Mouse (Mus musculus): ENCODE data around the gene Ttc7b. TPM values are rescaled to one million over a fixed set of nuclear protein-coding genes. Genes with fewer than 3 reads are reported as not detected.

The Ttc7b gene
- polyA plus RNA-seq, 1 experiment from 2014 or later = 8.5 TPM

DNA sequence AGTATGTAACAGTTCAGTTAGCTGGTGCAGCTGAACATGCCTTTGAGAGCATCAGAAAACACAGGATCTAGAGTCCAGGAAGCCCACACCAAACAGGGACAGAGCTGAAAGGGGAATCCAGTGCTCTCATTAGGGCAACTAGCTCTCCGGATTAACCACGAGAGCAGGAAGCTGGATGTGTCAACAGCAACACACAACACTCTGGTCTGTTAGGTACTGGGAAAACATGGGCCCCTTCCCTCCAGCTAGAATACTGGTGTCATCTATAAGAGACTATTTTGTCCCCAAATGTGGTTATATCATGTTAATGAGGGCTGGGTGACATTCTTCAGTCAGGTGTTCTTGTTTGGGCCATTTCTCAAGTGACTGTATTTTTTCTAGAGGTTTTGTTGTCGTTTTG is 21.4 kb upstream of the Ttc7b start:
- ATAC-seq (ENCODE audit: low FRiP score, low TSS enrichment) = no peak
- no peak for DNase-seq
- Histone ChIP-seq H3K9me3 (ENCODE audit: control insufficient read depth, low read length) (no peaks in the 10 kb centered on the region), H3K9ac (replicated peaks; ENCODE audit: low read length) (no peak overlapping the region), H3K4me1 (ENCODE audit: control insufficient read depth, insufficient read depth, low read length) (no peaks in the 10 kb centered on the region), H3K36me3 (ENCODE audit: control insufficient read depth, insufficient read depth, low read length) (no peaks in the 10 kb centered on the region), H3K27me3 (ENCODE audit: control insufficient read depth, insufficient read depth, low read length) (no peaks in the 10 kb centered on the region), H3K4me2 (ENCODE audit: low read length) (no peak overlapping the region), H3K27ac (replicated peaks; ENCODE audit: low read depth, low read length) (no peak overlapping the region), H3K4me3 (replicated peaks; ENCODE audit: low read depth, low read length) (no peak overlapping the region)
- WGBS = 55% methylated on average over 3 of the region's 3 CpGs

DNA sequence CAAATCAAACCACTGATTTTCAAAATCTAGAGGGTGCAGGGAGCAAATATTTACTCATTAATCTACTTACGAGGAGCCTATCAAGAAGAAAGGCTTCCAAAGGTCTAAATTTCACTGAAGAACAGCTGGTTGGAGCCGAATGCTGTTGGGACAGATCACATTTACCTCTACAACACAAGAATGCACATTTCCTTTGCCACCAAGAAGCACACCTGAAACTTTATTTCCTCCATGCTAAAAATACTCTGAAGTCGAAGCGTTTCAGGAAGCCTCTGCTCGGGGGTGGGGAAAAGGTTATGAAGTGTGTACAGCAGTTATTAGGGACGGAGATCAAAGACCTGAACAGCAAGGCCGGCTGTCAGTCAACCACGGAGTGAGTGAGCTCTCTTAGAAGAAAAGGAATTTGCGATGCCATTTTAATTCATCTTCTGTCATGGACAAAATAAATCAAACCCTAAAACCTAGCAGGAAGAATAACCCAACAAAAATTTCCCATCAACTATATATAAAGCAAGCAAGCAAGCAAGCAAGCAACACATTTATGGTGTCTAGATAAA is 18.6 kb upstream of the Ttc7b start:
- no peak overlapping the region for H3K4me3 ChIP-seq (replicated peaks; ENCODE audit: low read depth, low read length)
- H3K9me3 ChIP-seq (ENCODE audit: control insufficient read depth, low read length) = no peaks in the 10 kb centered on the region
- no peaks in the 10 kb centered on the region for H3K36me3 ChIP-seq (ENCODE audit: control insufficient read depth, insufficient read depth, low read length)
- no peak for DNase-seq
- ATAC-seq (ENCODE audit: low FRiP score, low TSS enrichment) = no peak
- no peaks in the 10 kb centered on the region for H3K4me1 ChIP-seq (ENCODE audit: control insufficient read depth, insufficient read depth, low read length)
- H3K4me2 ChIP-seq (ENCODE audit: low read length) = no peak overlapping the region
- no peak overlapping the region for H3K9ac ChIP-seq (replicated peaks; ENCODE audit: low read length)
- 62% methylated on average over 9 of the region's 9 CpGs for WGBS
- no peaks in the 10 kb centered on the region for H3K27me3 ChIP-seq (ENCODE audit: control insufficient read depth, insufficient read depth, low read length)
- no peak overlapping the region for H3K27ac ChIP-seq (replicated peaks; ENCODE audit: low read depth, low read length)

DNA sequence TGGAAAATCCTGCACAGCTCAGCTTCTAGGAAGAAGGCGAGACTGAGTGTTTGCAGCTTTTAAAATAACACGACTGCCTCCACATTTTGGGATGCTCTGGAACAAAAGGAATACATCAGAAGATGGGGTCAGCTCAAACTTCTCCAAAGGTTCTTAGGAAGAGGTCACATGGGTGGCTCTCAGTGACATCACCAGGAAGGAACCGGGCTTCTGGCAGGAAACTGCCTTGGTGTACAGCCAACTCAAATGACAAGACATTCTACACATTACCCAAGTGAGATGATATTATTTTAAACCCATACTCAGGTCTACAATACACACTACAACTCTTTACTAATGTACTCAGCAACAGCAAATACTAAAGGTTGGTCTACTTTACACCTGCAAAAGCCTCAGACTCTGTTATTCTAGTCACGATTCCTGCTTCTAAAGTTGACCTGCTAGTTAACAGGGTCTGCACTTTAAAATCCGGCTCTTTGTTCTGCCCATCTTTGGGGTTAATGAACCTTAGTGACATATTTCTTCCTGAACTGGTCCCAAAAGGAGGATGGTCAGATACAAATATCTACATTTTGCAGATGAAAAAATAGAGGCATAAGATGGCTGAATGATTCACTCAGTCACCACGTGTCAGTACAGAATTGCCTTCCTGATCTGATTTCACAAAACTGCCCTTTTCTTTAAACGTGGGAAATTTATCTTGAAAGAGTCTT is 18.0 kb upstream of the Ttc7b start:
- Histone ChIP-seq H3K27me3 (ENCODE audit: control insufficient read depth, insufficient read depth, low read length) (no peaks in the 10 kb centered on the region), H3K4me3 (replicated peaks; ENCODE audit: low read depth, low read length) (no peak overlapping the region), H3K4me1 (ENCODE audit: control insufficient read depth, insufficient read depth, low read length) (no peaks in the 10 kb centered on the region), H3K4me2 (ENCODE audit: low read length) (no peak overlapping the region), H3K27ac (replicated peaks; ENCODE audit: low read depth, low read length) (no peak overlapping the region), H3K36me3 (ENCODE audit: control insufficient read depth, insufficient read depth, low read length) (no peaks in the 10 kb centered on the region), H3K9ac (replicated peaks; ENCODE audit: low read length) (no peak overlapping the region), H3K9me3 (ENCODE audit: control insufficient read depth, low read length) (no peaks in the 10 kb centered on the region)
- DNase-seq (no peak), ATAC-seq (ENCODE audit: low FRiP score, low TSS enrichment) (no peak)
- WGBS = 80% methylated on average over 7 of the region's 7 CpGs

DNA sequence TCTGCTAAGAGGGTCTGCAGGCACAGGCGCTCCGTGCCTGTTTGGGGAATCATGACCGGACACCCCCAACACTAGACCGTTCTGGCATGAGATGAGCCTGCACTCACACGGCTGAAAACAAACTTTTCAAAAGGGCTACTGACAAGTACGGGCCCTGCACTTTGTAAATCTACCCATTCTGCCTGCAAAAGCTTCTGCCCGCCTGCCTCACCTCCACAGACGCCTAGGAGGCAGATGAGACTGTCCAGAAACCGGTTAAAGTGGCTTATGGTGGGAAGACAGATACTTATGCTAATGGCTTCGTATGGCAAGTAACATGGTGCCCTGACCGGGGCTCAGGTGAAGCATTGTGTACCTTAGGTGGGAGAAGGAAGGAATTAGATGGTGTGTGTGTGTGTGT is 16.5 kb upstream of the Ttc7b start:
- 91% methylated on average over 11 of the region's 11 CpGs for WGBS
- H3K27ac ChIP-seq (replicated peaks; ENCODE audit: low read depth, low read length) = no peak overlapping the region
- H3K36me3 ChIP-seq (ENCODE audit: control insufficient read depth, insufficient read depth, low read length) = no peaks in the 10 kb centered on the region
- H3K9ac ChIP-seq (replicated peaks; ENCODE audit: low read length) = no peak overlapping the region
- ATAC-seq (ENCODE audit: low FRiP score, low TSS enrichment) (no peak), DNase-seq (no peak)
- no peak overlapping the region for H3K4me3 ChIP-seq (replicated peaks; ENCODE audit: low read depth, low read length)
- H3K4me2 ChIP-seq (ENCODE audit: low read length) = no peak overlapping the region
- no peaks in the 10 kb centered on the region for H3K9me3 ChIP-seq (ENCODE audit: control insufficient read depth, low read length)
- H3K4me1 ChIP-seq (ENCODE audit: control insufficient read depth, insufficient read depth, low read length) = no peaks in the 10 kb centered on the region
- no peaks in the 10 kb centered on the region for H3K27me3 ChIP-seq (ENCODE audit: control insufficient read depth, insufficient read depth, low read length)

DNA sequence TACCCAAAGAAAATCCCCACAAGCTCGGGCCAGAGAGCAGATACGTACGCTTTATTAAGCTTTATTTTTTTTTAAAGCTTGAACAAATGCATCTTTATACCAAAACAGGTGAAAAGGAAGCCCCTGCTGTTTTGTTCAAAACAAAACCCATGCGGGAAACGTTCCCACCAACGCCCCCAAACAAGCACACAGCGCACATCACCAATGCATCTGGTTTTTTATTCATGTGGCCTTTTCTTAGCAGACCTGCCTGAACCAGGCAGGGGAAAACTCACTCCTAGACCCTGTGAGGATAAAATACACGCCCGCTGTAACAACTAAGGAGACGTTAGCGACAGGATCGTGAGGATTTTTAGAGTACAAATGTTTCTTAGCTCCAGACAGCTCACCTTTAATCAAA is 14.4 kb upstream of the Ttc7b start:
- no peaks in the 10 kb centered on the region for H3K36me3 ChIP-seq (ENCODE audit: control insufficient read depth, insufficient read depth, low read length)
- WGBS = 57% methylated on average over 12 of the region's 12 CpGs
- ATAC-seq (ENCODE audit: low FRiP score, low TSS enrichment) (no peak), DNase-seq (no peak)
- H3K27ac ChIP-seq (replicated peaks; ENCODE audit: low read depth, low read length) = no peak overlapping the region
- H3K9ac ChIP-seq (replicated peaks; ENCODE audit: low read length) = no peak overlapping the region
- H3K27me3 ChIP-seq (ENCODE audit: control insufficient read depth, insufficient read depth, low read length) = no peaks in the 10 kb centered on the region
- no peak overlapping the region for H3K4me2 ChIP-seq (ENCODE audit: low read length)
- H3K9me3 ChIP-seq (ENCODE audit: control insufficient read depth, low read length) = no peaks in the 10 kb centered on the region
- no peak overlapping the region for H3K4me3 ChIP-seq (replicated peaks; ENCODE audit: low read depth, low read length)
- no peaks in the 10 kb centered on the region for H3K4me1 ChIP-seq (ENCODE audit: control insufficient read depth, insufficient read depth, low read length)

DNA sequence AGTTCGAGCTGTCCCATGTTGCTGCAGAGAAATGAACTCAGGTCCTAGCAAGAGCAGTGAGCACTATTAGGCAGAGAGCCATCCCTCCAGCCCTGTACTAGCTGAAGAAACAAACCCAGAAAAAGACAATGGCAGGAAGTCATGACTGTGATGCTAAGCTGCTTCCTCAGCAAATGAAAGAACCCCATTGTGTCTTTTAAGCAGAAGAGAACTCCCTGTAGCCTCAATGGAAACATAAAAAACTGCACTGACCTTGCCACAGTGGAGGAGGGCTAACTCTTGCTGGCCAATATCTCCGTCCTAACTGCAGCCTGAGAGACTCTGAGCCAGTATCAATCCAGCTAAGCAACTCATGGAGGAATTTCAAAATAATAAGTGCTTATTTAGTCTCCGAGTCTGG is 13.4 kb upstream of the Ttc7b start:
- ATAC-seq (ENCODE audit: low FRiP score, low TSS enrichment) (no peak), DNase-seq (no peak)

DNA sequence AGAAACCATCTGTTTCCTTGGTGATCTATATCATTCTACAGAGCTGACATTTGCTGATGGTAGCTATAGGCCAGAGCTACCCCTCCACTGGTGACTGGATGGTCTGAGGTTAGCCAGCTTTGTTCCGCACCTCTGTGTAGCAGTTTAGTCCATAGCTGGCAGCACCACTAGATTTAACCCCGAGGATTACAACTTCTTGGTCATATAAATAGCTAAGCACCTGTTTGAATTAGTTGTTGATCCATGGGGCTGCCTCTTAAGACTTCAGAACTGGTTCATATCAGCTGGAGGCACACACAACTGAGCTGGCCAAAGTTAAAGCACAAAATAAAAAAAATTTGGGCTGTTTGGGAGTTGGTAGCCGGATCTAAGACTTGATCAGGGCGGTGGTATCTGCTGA is 12.6 kb upstream of the Ttc7b start:
- H3K27ac ChIP-seq (replicated peaks; ENCODE audit: low read depth, low read length) = no peak overlapping the region
- no peak overlapping the region for H3K9ac ChIP-seq (replicated peaks; ENCODE audit: low read length)
- DNase-seq (no peak), ATAC-seq (ENCODE audit: low FRiP score, low TSS enrichment) (no peak)
- 85% methylated on average over 4 of the region's 4 CpGs for WGBS
- no peaks in the 10 kb centered on the region for H3K36me3 ChIP-seq (ENCODE audit: control insufficient read depth, insufficient read depth, low read length)
- H3K27me3 ChIP-seq (ENCODE audit: control insufficient read depth, insufficient read depth, low read length) = no peaks in the 10 kb centered on the region
- H3K4me2 ChIP-seq (ENCODE audit: low read length) = no peak overlapping the region
- 0 out of 2 replicates have a peak, but pooled peaks cover under 1% of the 10 kb centered on the region for H3K4me1 ChIP-seq (ENCODE audit: control insufficient read depth, insufficient read depth, low read length)
- no peaks in the 10 kb centered on the region for H3K9me3 ChIP-seq (ENCODE audit: control insufficient read depth, low read length)
- H3K4me3 ChIP-seq (replicated peaks; ENCODE audit: low read depth, low read length) = no peak overlapping the region

More for the DNA sequence above, 13.4 kb upstream of the Ttc7b start:
- no peaks in the 10 kb centered on the region for H3K4me1 ChIP-seq (ENCODE audit: control insufficient read depth, insufficient read depth, low read length)
- 39% methylated on average over 3 of the region's 3 CpGs for WGBS
- H3K4me2 ChIP-seq (ENCODE audit: low read length) = no peak overlapping the region
- no peaks in the 10 kb centered on the region for H3K36me3 ChIP-seq (ENCODE audit: control insufficient read depth, insufficient read depth, low read length)
- H3K4me3 ChIP-seq (replicated peaks; ENCODE audit: low read depth, low read length) = no peak overlapping the region
- H3K9me3 ChIP-seq (ENCODE audit: control insufficient read depth, low read length) = no peaks in the 10 kb centered on the region
- H3K27ac ChIP-seq (replicated peaks; ENCODE audit: low read depth, low read length) = 0 out of 2 replicates have a peak overlapping the region, but pooled peaks have one; percentile 37
- no peaks in the 10 kb centered on the region for H3K27me3 ChIP-seq (ENCODE audit: control insufficient read depth, insufficient read depth, low read length)
- no peak overlapping the region for H3K9ac ChIP-seq (replicated peaks; ENCODE audit: low read length)

DNA sequence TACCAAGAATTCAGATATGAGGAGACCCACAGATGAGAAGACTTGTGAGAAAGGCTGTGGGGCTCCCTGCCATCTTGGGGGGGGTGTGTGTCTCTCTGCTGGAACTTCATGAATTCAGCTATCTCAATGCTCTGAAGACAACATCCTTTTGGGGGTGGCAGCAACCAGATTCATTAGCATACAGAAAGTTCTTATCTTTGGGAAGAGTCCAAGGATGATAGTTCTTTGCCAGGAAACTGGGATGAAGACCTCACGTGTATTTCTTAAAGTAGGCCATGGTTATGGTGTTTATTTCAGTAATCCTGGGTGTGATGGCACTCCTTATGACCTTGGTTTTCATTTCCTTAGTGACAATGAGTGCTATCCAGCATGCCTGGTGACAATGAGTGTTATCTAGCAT is 11.1 kb upstream of the Ttc7b start:
- no peak for ATAC-seq (ENCODE audit: low FRiP score, low TSS enrichment)
- 76% methylated on average over 1 of the region's 1 CpGs for WGBS

DNA sequence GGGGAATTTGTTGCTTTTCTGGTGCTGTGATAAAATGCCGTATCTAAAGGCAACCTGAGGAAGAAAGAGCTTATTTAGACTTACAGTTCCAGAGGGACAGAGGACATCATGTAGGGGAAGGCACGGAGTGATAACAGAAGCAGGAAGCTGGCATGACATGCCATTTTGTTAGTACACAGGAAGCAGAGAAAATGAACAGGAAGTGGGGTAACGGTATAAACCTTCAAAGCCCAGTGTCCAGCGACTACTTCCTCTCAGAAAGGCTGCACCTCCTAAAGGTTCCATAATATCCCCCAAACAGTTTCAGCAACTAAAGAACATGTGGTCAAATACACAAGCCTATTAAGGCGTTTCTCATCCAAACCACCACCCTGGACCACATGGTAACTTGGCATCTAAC is 10.2 kb upstream of the Ttc7b start:
- WGBS = 89% methylated on average over 5 of the region's 5 CpGs
- Histone ChIP-seq H3K9ac (replicated peaks; ENCODE audit: low read length) (no peak overlapping the region), H3K27ac (replicated peaks; ENCODE audit: low read depth, low read length) (no peak overlapping the region), H3K9me3 (ENCODE audit: control insufficient read depth, low read length) (no peaks in the 10 kb centered on the region), H3K4me2 (ENCODE audit: low read length) (no peak overlapping the region), H3K4me3 (replicated peaks; ENCODE audit: low read depth, low read length) (no peak overlapping the region), H3K4me1 (ENCODE audit: control insufficient read depth, insufficient read depth, low read length) (0 out of 2 replicates have a peak, but pooled peaks cover 4% of the 10 kb centered on the region), H3K36me3 (ENCODE audit: control insufficient read depth, insufficient read depth, low read length) (no peaks in the 10 kb centered on the region), H3K27me3 (ENCODE audit: control insufficient read depth, insufficient read depth, low read length) (no peaks in the 10 kb centered on the region)
- ATAC-seq (ENCODE audit: low FRiP score, low TSS enrichment) (no peak), DNase-seq (no peak)

More for the DNA sequence above, 11.1 kb upstream of the Ttc7b start:
- Histone ChIP-seq H3K4me1 (ENCODE audit: control insufficient read depth, insufficient read depth, low read length) (0 out of 2 replicates have a peak, but pooled peaks cover 4% of the 10 kb centered on the region), H3K4me2 (ENCODE audit: low read length) (no peak overlapping the region), H3K27me3 (ENCODE audit: control insufficient read depth, insufficient read depth, low read length) (no peaks in the 10 kb centered on the region), H3K9ac (replicated peaks; ENCODE audit: low read length) (no peak overlapping the region), H3K9me3 (ENCODE audit: control insufficient read depth, low read length) (no peaks in the 10 kb centered on the region), H3K4me3 (replicated peaks; ENCODE audit: low read depth, low read length) (no peak overlapping the region), H3K27ac (replicated peaks; ENCODE audit: low read depth, low read length) (no peak overlapping the region), H3K36me3 (ENCODE audit: control insufficient read depth, insufficient read depth, low read length) (no peaks in the 10 kb centered on the region)
- no peak for DNase-seq

Data from midbrain, embryonic 14.5 days (tissue).